Mouse (Mus musculus) granulocyte monocyte progenitor cell, adult 5-6 weeks (primary cell): ENCODE measurements around the gene Nagk. TPM values are rescaled to one million over a fixed set of nuclear protein-coding genes. Genes with fewer than 3 reads are reported as not detected.
"Not testable (repeated sequence)": the region's sequence is repeated elsewhere in the genome, so short reads cannot be mapped to it uniquely, and the experiment has no call there.

Source experiments
- ATAC-seq: replicated peaks from 2 replicates; pipeline ENCODE4 v1.8.0; 2016; ENCODE audit warnings: mild to moderate bottlenecking, moderate TSS enrichment, inconsistent platforms; ENCODE audit not compliant: poor library complexity, severe bottlenecking
- total RNA-seq, 2 experiments: library from RNA; stranded (forward) in 1 of 2; stranded (reverse) in 1 of 2; fragments of 200-712, 200-1000 nt in 1 of 2; fragments of >200 nt in 1 of 2; fragmentation: Nextera tagmentation in 1 of 2; gene quantifications; 2 replicates each; pipeline ENCODE4 v1.2.3; 2014 to 2017

Nagk gene
- total RNA-seq, 2 experiments from 2014 or later: 23.6 to 25.9 TPM

DNA sequence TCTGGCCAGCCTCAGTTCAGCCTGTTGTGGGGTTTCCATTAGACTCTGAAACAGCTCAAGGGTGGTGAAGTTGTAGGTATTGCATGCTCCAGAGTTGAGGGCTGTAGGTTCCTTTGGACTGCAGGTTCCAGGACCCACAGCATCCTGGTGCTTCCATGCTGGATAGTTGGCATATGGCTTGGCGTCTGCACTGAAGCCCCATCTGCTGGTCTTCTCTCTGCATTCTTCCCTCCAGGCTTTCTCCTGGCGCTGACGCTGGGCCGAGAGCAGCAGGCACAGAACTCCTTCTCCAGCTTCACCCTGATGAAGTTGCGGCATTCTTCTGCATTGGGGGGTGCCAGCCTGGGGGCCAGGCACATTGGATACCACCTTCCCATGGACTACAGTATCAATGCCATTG is 7.3 kb downstream of the Nagk start:
- no peak for ATAC-seq

DNA sequence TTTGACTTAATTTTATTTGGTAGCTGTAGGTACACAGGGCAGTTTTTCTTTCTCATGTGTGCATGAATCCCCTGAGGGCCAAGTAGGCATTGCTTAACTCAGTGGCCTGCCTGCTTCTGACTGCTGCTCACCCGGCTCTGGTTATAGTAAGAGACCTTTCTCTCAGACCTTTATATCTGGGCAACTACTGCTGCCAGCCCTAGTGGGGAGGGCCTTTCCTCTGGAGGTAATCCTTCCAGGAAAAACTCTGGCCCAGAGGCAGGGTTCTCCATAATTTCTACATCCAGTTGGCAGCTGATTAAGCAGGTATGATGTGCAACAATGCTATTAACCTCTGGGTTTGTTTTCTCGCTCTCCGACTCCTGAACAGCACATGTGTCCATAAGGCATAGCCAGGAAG is 8.1 kb downstream of the Nagk start:
- ATAC-seq: no peak

DNA sequence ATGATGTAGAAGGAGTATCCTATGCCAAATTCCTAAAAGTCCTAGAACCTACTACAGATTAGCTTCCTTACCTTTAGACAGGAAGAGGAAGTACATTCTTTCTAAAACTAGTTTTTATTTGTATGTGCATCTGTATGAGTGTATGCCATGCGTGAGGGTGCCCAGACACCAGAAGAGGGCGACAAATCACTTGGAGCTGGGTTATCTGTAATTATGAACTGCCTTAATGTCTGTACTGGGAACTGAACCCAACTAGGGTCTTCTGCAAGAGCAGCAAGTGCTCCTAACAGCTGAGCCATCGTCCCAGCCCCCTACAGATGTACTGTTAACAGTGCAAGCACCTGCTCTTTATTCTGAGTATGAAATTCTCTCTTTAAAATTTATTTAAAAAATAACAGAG is 21.0 kb downstream of the Nagk start:
- ATAC-seq: no peak

DNA sequence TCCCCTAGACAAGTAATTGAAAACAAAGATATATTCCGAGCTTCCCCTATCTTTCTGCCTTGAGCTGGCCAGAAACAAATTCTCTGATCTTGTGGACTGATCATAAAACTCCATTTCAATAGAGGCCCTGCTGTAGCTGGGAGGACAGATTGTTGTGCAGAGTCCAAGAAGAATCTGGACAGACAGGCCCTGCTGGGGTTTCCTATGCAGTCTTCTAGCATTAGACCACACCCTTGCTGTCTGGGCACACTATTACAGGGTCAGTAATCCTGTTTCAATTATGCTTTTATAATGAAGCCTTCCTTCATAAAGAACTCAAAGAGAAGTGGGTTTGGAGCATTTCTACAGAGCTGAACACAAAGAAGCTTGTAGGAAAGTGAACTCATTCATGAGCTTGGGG is 24.2 kb downstream of the Nagk start:
- no peak for ATAC-seq

DNA sequence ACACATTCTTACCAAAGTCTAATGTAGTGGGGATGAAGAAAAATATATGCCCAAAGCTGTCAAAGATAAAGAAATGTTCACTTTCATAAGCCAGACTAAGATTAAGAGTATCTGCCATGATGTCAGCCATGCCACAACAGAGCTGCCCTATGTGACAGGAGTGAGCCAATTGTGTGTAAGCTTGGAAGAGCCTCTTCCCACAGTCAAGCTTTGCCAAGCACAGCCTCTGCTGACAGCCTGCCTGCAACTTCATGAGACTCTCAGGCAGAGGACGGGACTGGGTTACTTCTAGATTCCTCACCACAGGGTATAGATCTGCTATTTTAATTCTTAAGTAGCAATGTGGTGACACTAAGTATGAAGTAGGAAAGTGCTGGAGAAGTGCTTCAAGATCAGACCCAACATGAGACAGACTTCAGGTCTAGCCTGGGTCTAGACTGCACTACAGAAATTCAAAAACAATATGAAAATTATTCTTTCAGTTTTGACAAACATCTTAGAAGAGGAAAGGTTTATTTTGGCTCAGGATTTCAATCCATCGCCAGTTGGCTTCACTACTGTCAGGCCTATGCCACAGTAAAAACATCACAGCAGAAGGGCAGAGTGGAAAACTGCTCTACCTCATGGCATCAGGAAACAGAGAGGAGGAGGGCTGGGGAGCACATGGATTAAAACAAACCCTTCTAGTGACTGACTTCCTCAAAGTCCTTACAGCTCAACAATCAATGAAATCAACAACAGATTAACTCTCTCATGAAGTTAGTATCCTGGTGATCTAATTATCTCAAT is 26.1 kb downstream of the Nagk start:
- no peak for ATAC-seq

DNA sequence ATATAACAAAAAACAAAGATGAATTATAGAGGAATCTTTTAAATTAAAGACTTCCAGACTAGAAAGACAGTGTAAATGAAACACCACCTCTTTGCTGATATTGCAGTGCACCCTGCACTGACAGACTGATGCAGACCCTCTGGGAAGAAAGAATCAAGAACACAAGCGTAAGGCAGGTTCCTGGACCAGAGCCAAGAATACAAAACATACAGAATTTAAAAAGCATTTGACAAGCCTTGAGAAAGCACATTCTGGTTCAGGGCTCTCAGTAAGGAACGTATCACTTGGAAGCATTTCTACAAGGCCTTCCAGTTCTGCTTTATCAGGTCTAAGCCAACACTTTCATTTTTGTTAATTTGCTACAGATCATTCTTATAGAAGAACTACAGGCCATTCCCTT is 27.1 kb downstream of the Nagk start:
- no peak for ATAC-seq

DNA sequence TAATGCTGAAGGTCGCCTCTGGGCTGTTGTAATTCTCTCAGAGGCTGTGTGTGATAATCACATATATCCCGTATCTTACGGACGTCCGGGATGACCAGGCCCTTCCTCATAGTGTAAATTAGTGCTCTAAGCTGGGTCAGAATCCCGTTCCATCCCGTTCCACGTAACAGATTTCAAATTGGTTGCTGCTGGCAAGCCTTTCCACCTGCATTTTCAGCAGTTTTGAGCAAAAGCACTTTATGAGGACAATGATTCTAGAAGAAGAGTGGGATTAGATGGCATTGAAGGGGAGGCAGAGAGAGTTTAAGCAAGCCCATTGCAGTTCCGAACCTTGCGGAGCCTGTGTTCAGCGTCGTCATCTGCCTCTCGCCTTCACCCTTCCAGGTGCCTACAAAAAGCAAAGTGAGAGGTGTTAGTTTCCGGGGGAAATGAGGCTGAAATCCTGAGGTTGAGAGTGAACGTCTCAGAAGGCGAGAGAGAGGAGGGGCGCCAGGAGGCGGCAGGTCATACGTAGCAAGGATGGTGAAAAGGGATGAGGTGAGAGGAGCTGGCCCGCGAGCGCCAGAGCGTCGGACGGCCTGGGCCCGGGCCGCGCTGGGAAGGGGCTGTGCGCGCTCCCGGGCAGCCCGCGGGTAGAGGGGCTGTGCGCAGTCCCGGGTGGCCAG is 36.3 kb downstream of the Nagk start:
- ATAC-seq: no peak

DNA sequence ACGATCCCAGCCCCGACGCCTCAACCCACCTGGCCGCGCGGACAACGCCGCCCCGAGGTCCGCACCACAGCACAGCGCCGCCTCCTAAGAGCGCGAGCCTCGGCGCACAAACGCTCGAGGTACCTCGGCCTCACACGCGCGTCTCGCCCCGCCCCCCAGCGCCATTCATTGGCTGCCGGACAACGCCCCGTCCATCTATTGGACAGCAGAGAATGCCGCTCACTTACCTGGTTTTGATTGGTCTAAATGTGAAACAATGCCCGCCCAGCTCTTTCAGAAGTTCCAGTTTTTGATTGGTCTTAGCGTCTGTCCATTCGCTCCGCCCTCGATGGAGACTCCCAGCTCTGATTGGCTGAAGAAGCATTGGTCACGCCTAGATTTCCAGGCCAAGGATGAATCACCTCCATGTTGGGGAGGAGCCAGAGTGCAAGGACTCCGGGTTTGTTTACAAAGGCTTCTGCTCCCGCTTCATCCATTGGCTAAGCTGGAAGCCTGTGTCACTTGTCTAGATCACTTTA is 36.9 kb downstream of the Nagk start, which contains the start of gene Paip2b:
Paip2b (minus strand) TSS at position 136 of the 518 bp plus-strand sequence.
- peak; percentile 97 for ATAC-seq

DNA sequence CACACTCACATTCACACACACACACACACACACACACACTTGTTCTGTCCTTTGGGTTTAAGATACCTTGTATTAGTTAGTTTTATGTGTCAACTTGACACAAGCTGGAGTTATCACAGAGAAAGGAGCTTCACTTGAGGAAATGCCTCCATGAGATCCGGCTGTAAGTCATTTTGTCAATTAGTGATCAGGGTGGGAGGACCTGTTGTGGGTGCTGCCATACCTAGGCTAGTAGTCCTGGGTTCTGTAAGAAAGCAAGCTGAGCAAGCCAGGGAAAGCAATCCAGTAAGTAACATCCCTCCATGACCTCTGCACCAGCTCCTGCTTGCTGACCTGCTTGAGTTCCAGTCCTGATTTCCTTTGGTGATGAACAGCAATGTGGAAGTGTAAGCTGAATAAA is 37.6 kb downstream of the Nagk start:
- ATAC-seq: not testable (repeated sequence)

DNA sequence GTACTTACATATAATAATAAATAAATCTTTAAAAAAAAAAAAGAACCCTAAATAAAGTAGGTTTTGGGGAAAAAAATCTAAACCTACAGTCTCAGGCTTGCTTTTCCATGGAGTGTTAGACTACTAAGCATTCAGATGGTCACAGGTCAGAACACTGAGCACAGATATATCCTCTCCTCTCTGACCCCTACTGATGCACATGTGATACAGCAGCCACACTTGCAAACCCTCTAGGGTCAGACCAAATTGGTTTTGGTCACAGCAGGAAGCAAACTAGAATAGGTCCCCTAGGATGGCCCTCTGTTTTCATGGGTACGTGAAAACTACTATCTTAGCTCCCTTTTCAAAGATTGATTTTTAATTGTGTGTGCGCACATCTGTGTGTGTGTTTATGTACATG is 42.0 kb downstream of the Nagk start:
- no peak for ATAC-seq

DNA sequence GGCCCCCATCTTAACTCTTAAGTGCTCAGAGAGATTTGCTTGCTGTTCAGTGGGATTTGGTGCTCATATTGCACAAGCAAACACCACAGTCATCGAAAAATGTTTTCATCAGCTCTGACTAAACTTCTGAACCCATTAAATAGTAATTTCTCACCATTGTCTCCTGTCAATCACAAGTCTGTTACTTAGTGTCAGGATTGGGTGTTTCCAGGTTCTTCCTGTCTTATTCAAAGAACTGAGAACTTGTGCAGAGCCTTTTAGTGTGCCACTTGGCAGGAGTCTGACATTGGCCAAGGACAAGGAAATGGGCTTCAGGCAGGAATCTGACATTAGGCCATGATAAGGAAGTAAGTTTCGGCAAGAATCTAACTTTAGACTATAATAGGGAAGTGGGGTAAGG is 43.3 kb downstream of the Nagk start:
- ATAC-seq: no peak

DNA sequence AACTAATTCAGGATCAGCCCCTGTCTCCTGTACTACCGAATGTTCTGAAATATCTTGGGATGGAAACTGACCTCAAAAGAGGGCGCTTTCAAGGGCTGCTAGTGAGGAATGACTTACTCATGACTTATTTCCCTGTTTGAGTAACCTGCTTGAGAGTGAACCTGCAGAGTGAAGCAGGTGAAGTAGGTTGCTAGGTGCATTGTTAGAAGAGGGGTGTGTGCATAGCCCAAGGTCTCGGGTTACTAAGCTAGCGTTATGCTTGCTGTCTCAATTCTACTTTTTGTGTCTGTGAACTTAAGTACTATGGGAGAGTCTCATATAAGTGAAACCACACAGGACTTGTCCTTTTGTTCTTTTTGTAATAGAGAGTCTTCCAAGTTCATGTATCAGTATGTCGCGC is 45.3 kb downstream of the Nagk start:
- ATAC-seq: no peak

DNA sequence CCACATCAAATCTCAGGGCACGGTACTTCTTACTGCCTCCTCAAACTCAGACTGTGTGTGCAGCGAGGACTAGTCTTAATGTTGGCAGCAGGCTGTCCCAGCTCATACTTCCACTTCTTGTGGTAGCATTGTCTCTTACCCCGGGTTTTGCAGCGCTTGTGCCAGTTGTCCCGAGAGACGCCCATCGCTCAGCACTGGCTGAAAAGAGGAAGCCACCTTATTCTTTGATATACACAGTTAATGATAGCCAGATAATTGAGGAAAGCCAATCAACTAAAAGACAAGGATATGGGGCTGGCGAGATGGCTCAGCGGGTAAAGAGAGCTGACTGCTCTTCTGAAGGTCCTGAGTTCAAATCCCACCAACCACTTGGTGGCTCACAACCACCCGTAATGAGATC is 50.1 kb downstream of the Nagk start:
- ATAC-seq: peak; percentile 50; the same call in 1 of the 2 replicates

DNA sequence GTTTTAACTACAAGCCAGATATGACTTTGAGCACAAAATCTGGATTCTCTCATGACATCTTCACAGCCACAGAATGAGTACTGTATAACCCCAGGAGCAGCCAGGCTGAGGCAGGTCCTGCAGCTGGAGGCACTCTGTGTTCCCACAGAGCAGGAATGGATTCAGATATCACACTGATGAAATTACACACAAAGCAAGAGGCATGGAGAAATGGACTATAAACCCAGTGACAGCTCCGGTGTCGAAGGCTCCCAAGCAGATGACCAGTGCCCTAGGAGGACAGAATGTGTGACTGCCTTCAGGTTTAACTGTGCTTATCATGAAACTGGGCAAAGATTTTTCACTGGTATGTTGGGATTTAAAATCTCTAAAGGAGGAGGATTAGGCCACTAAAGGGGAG is 51.4 kb downstream of the Nagk start:
- ATAC-seq: no peak

DNA sequence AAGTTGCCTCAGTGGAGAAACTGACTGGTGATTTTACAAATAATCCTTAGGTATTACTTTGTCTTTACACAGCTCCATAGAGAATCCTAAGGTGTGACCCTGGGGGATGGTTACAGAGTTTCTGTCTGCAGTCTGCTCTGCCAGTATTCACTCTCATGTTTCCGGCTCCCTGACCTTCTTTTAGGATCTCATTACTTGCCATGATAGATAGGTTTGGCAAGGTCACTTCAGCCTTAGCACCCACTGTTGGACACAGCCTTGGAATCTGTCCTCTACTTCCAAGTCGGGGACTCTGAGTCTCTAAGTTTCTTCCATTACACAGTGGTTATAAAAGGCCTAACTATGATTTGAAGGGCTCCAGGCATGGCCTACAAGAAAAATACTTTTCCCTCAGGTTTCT is 54.7 kb downstream of the Nagk start:
- no peak for ATAC-seq

Other genes starting within 250 kb of the Nagk start
- gene Stambp, start 222.3 kb upstream of the Nagk start, total RNA-seq (2014; fragmentation: Nextera tagmentation): 23.0 and 44.8 TPM in 2 replicates
- gene Stambp, start 222.3 kb upstream of the Nagk start, total RNA-seq (2017): 5.0 and 9.7 TPM in 2 replicates
- gene Clec4f, start 138.8 kb upstream of the Nagk start, total RNA-seq (2014; fragmentation: Nextera tagmentation): not detected in 2 replicates
- gene Clec4f, start 138.8 kb upstream of the Nagk start, total RNA-seq (2017): not detected in 2 replicates
- gene Cd207, start 117.1 kb upstream of the Nagk start, total RNA-seq (2014; fragmentation: Nextera tagmentation): not detected in 2 replicates
- gene Cd207, start 117.1 kb upstream of the Nagk start, total RNA-seq (2017): not detected in 2 replicates
- not detected in 2 replicates for gene Vax2, start 83.7 kb upstream of the Nagk start, total RNA-seq (2014; fragmentation: Nextera tagmentation)
- not detected in 2 replicates for gene Vax2, start 83.7 kb upstream of the Nagk start, total RNA-seq (2017)
- not detected in 2 replicates for gene Atp6v1b1, start 52.0 kb upstream of the Nagk start, total RNA-seq (2014; fragmentation: Nextera tagmentation)
- not detected in 2 replicates for gene Atp6v1b1, start 52.0 kb upstream of the Nagk start, total RNA-seq (2017)
- gene Ankrd53, start 32.3 kb upstream of the Nagk start, total RNA-seq (2014; fragmentation: Nextera tagmentation): 0.41 TPM in 1 of 2 replicates, not detected in the other
- not detected in 2 replicates for gene Ankrd53, start 32.3 kb upstream of the Nagk start, total RNA-seq (2017)
- 60.4 and 82.5 TPM in 2 replicates for gene Tex261, start 19.2 kb upstream of the Nagk start, total RNA-seq (2014; fragmentation: Nextera tagmentation)
- gene Tex261, start 19.2 kb upstream of the Nagk start, total RNA-seq (2017): 35.2 and 37.3 TPM in 2 replicates
- gene Paip2b, start 36.8 kb downstream of the Nagk start, total RNA-seq (2014; fragmentation: Nextera tagmentation): 7.5 and 11.7 TPM in 2 replicates
- 11.9 and 17.5 TPM in 2 replicates for gene Paip2b, start 36.8 kb downstream of the Nagk start, total RNA-seq (2017)
- gene Zfp638, start 72.1 kb downstream of the Nagk start, total RNA-seq (2014; fragmentation: Nextera tagmentation): 116 and 131 TPM in 2 replicates
- gene Zfp638, start 72.1 kb downstream of the Nagk start, total RNA-seq (2017): 139 and 140 TPM in 2 replicates
- not detected in 2 replicates for gene Dysf, start 213.6 kb downstream of the Nagk start, total RNA-seq (2014; fragmentation: Nextera tagmentation)
- not detected in 2 replicates for gene Dysf, start 213.6 kb downstream of the Nagk start, total RNA-seq (2017)